Mouse (Mus musculus) T-helper 1 cell (primary cell): ENCODE results near the gene Rgl1.

ENCODE experiments used
- in situ Hi-C: fragments of 300-600 bp; cut with MboI, MseI; formaldehyde crosslinking; loops from one replicate; pipeline ENCODE4 v1.15.1; 2025; ENCODE audit warnings: high pct_unique_total_duplicates

Rgl1 gene

DNA sequence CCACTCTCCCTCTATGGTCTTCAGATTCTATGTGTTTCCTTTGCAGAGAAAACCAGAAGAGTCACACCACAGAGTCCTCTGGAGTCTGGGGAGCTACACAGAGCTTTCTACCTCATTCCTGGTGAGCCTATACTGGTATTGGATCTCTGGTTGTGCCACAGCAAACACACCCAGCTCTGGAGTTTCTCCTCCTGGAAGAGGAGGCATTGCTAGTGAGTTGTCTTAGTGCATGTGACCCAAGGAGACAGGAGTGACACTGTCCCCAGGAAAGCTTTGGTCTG lies 149.4 kb downstream of the Rgl1 start:
- in situ Hi-C loops = no loop called here

DNA sequence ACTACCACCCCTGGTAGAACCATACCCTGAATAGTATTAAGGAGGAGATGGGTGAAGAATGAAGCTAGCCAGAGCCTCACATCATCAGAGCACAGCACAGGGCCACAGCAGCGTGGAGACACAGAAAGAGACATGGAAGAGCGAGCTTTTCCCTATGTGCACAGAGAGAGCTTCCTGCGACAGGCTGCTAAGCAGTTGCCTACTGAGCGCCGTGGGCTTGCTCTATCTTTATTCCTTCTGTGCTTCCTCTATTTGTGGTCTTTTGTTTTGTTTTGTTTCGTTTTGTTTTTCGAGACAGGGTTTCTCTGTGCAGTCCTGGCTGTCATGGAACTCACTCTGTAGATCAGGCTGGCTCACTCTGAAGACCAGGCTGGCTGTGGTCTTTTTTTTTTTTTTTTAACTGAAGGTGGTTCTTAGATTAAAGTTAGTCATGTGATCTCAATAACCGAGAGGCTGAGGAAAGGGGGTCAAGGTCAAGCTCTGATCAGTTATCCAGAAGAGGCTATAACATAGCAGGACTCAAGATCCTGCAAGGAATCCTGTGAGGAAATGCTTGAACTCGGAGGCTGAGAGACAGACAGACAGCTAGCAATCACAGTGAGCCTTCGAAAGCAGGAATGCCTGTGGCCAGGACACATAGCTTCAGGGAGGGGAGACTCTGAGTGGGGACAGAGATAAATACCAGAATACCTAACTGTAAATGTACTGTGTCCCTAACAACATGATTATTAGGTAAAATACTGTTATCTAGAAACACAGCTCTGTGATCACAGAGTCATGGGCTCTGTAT lies 150.0 kb downstream of the Rgl1 start:
- in situ Hi-C loops = no loop called here

DNA sequence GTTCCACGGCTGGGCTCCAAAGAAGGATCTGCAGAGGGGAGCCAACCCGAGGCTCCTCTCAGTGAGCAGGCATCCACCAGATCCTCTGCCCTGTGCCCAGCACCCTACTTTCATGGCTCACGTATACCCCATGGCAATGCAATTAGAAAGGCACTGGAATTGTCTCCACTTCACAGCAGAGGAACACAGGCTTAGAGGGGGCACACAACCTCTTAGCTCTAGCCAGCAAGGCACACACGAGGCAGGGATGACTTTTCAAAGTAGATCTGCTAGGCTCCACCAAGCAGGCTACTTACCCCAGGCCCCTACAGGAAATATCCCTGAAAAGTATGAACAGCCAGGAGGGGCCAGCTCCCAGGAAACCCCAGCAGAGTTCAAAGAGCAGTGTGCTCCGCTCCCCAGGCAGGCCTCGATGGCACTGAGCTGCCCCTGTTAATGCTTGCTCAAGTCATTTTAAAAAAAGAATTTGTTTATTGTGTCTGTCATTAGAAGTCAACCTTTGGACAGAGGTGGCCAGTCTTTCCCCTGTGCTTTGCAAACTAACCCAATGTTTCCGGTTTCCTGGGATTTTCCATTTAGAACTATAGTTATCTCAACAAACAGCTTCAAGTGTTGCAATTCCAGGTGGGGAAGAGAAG lies 151.3 kb downstream of the Rgl1 start:
- in situ Hi-C loops = no loop called here

DNA sequence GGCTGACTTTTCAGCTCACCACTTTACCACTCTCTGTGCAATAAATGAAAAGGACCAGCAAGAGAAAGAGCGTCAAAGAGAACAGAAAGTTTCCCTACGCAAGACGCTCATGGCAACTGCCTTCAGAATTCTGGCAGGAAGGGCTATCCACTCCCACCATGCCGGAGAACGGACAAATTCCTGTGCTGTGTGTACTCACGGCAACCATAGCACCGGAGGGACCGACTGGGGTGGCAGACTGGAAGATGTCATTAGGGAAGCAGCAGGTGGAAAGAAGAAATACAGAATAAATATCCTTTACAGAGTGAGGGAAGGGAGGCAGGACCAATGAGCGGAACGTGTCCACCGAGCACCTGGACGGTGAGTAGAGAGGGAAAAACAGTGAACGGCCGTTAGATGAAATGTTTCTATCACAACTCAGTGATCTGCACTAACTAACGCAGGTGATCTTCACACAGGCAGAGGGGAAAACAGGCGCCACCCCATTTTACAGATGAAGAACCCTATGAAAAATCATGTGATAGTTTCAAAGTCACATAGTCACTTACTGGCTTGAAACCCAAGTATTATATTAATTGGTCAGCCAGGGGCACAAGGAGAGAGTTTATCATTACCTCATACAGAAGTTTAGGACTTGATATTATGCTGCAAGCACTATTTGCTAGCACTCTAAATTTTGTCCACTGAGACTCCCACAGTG lies 152.8 kb downstream of the Rgl1 start:
- in situ Hi-C loops = no loop called here

GRCm38 (mm10) chr1:152612535-152613157 lies 153.5 kb downstream of the Rgl1 start:
- in situ Hi-C loops = no loop called here

GRCm38 (mm10) chr1:152609547-152609946 lies 156.6 kb downstream of the Rgl1 start:
- in situ Hi-C loops = no loop called here

GRCm38 (mm10) chr1:152609006-152609405 lies 157.1 kb downstream of the Rgl1 start:
- in situ Hi-C loops = no loop called here

GRCm38 (mm10) chr1:152607765-152608164 lies 158.4 kb downstream of the Rgl1 start:
- in situ Hi-C loops = no loop called here

- in situ Hi-C loops = no loop called here
These were observed 159.4 kb downstream of the Rgl1 start for GRCm38 (mm10) chr1:152606727-152607126.

DNA sequence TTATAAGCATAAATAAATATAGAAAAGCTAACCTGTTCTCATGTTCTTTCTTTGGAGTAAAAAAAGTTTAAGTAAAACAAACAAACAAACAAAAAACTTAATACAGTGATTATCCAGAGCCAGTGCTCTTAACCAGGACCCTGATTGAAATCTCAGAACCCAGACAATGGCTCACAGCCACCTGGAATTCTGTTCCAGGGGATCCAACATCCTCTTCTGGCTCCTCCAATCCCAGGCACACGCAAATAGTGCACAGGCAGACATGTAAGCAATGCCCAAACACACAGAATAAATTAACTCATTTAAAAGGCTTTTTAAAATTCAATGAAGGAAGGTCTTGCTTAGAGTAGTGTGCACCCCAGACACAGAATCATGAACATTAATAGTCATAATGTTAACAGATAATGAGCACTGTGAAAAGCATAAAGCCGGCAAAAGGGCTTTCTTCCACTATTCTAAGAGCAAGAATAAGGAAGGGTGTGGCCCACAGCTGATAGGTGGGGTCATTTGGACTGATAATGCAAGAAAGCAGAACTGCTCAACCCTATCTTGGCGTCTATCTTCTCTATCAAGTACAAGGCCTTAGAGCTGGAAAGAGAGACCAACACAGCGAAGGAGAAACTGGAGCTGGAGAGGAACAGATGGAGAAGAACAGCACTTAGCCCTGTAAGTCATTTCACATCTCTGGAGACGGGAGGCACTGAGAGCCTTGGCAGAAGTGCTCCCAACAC lies 160.1 kb downstream of the Rgl1 start:
- in situ Hi-C loops = no loop called here

DNA sequence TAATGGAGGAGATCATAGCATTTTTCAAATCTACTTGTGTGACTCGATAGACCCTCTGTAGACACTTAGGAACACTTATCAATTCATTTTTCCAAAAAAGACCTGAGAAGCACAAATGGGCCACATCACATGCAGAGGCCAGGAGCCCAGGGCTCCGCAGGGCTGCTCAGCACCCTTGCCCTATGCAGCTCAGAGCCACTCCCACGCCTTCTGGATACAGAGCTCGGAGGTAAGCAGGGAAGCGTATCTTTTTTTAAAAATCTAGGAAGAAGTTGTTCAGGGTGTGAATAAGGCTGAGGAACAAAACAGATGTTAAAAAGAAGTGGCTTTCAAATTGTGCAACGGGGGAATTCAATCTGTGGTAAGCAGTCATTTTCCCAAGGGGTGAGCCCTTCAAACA lies 162.0 kb downstream of the Rgl1 start:
- in situ Hi-C loops = no loop called here

GRCm38 (mm10) chr1:152603628-152604027 lies 162.5 kb downstream of the Rgl1 start:
- in situ Hi-C loops = no loop called here

GRCm38 (mm10) chr1:152600494-152600893 lies 165.7 kb downstream of the Rgl1 start:
- in situ Hi-C loops = no loop called here

DNA sequence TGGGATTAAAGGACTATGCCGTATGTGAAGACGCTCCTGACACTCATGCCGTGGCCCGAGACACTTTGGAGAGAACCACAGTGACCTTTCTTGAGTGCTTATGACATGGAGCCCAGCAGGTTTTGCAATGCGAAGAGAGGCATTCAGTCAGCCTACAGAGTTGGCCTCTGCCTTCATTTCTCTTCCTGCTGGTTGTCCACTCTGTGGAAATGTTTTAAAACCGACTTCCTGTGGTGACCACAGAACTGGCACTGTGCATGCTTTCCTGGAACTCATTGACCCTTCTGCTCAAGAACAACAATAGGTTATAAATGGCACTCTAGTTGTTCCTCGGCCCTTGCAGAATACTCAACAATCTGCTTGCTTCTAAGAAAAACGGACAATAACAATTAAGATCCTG lies 166.8 kb downstream of the Rgl1 start:
- in situ Hi-C loops = no loop called here

GRCm38 (mm10) chr1:152594690-152595089 lies 171.5 kb downstream of the Rgl1 start:
- in situ Hi-C loops = no loop called here

DNA sequence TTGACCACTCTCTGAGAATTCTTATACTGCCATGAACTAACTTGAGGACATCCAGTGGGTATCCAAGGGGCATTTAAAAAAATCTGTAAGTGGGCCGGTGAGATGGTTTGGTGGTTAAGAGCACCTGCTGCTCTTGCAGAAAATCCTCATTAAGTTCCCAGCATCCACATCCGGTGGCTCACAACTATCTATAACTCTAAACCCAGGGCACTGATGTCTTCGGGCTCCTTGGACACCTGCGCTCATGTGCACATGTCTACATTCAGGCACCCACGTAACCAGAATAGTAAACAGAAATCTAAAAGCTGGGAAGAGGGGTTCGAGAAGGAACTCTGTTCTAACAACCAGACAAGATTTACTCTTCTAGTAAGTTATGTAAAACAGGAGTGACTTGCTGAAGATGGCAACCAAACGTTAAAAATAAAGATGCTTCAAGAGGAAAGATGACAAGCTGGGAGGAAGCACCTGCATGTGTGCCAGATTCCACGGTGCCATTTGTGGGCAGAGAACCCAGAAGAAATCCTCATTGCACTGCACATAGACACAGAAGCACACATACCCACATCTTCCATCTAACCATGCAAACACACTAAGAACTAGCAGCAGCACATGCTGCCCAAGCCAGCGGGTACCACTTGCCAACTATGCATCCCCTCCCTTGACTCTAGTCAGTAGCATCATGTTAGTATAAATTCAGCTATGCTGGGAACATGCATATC lies 172.2 kb downstream of the Rgl1 start:
- in situ Hi-C loops = no loop called here

DNA sequence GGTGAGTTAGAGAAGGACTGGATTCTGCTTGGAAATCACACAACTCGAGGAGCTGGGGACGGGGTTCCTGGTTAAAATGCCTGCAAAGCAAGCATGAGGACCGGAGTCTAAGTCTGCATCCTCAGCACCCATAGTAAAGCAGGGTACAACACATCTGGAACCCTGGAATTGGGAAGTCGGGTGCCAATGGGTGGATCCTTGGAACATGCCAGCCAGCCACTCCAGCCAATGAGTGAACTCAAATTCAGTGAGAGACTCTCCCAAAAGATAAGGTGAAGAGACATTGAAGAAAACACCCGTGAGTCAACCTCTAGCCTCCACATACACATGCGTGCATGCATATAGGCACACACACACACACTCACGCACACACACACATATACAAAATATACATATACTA lies 172.8 kb downstream of the Rgl1 start:
- in situ Hi-C loops = no loop called here

- in situ Hi-C loops = no loop called here
These were observed 173.5 kb downstream of the Rgl1 start for GRCm38 (mm10) chr1:152592609-152593008.

DNA sequence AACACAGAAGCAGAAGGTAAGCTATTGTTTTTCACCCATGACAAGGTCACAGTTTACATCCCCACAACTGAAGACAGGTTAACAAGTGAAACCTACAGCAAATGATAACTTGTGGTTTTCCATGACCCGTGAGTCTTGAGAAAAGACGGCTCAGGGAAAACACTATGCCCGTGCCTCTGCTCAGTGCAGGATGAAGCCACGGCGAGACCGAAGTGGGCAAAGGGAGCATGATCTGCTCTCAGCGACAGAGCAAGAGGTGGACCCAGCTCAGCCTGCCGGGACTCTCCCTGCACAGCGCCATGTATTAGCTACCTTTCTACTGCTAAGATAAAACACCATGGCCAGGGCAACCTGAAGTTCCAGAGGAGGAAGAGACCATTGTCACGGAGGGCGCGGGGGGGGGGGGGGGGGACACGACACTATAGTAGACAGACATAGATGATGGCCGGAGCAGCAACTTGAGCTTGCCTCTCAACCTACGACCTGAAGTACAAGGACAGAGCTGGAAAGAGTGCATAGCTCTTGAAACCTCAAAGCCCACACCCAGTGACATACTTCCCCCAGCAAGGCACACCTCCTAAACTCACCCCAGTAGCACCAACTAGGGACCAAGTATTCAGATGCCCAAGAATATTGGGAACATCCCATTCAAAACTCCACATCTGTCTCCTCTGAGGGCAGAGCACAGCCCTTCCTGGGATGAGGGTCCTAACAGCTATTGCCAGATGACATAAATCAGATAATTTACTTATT lies 174.2 kb downstream of the Rgl1 start:
- in situ Hi-C loops = no loop called here

- in situ Hi-C loops = no loop called here
These were observed 175.8 kb downstream of the Rgl1 start for GRCm38 (mm10) chr1:152590321-152590720.
